Mouse (Mus musculus): ENCODE results near the gene Tex38.

Gene Tex38

GRCm38 (mm10) chr4:115767647-115768467 is 13.0 kb downstream of the Tex38 start:
- no peak for DNase-seq (ENCODE audit: low read depth)

GRCm38 (mm10) chr4:115764581-115764980 is 16.2 kb downstream of the Tex38 start:
- no peak for DNase-seq (ENCODE audit: low read depth)

DNA sequence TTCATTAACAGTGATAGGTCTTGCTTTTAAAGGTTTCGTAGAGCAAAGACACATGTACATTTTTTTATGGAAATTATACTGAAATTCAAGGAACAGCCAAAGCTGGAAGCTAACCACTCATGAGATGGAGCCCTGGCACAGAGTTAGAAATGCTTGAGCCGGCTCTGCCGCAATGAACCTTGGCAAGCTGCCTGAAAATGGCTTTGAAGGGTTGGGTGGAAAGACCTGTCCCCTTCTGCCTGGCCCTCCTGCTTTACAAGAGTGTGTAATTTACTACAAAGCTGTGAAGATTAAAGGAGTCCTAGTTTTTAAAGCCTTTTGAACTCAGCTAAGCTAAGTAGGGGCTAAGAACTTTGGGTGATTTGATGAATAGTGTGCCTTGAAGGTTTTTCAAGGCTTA is 19.6 kb downstream of the Tex38 start:
- no peak for DNase-seq (ENCODE audit: low read depth)

DNA sequence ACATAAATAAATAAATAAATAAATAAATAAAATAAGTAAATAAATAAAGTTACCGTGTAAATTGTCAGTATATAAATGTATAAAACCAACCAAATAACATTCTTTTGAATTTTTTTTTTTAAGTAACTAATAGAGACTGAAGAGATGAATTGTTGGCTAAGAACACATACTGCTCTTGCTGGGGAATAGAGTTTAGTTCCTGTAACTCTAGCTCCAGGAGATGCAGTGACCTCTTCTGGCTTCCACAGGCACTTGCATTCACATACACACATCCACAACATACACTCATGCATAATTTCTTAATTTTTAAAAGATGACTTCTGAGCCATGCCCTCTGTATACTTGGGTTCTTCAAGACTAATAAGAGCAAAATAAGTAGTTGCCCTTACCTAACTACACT is 26.0 kb downstream of the Tex38 start:
- no peak for DNase-seq (ENCODE audit: low read depth)

- DNase-seq (ENCODE audit: low read depth), result no peak
Observed at GRCm38 (mm10) chr4:115754101-115754500, 26.7 kb downstream of the Tex38 start.

GRCm38 (mm10) chr4:115749336-115749735 is 31.5 kb downstream of the Tex38 start:
- DNase-seq (ENCODE audit: low read depth), result no peak

GRCm38 (mm10) chr4:115748181-115748580 is 32.6 kb downstream of the Tex38 start:
- DNase-seq (ENCODE audit: low read depth), result no peak

GRCm38 (mm10) chr4:115743096-115743495 is 37.7 kb downstream of the Tex38 start:
- no peak for DNase-seq (ENCODE audit: low read depth)

GRCm38 (mm10) chr4:115742658-115743057 is 38.2 kb downstream of the Tex38 start:
- no peak for DNase-seq (ENCODE audit: low read depth)

DNA sequence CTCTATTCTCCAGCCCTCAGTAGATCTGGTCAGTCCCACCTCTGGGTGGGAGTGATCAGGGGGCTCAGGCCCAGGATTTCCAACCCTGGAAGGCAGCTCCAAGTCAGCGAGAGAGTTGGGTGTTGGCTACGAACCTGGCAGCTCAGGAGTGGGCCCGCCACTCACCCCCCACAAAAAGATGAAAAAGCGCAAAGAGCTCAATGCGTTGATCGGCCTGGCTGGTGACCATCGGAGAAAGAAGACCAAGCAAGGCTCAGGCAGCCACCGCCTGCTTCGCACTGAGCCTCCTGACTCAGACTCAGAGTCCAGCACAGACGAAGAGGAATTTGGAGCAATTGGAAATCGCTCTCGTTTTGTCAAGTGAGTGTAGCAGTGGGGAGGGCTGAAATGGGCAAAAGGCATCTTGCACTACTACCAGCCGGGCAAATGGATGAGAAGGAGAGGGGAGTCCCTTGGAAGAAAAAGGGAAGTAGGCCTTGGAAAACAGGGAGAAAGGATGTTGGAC is 42.3 kb downstream of the Tex38 start:
- DNase-seq (ENCODE audit: low read depth), result no peak

- DNase-seq (ENCODE audit: low read depth), result peak; percentile 90
Observed at GRCm38 (mm10) chr4:115737551-115738041, 43.2 kb downstream of the Tex38 start, which contains the start of gene Efcab14. Gene Efcab14 (plus strand): TSS chr4:115737744.

DNA sequence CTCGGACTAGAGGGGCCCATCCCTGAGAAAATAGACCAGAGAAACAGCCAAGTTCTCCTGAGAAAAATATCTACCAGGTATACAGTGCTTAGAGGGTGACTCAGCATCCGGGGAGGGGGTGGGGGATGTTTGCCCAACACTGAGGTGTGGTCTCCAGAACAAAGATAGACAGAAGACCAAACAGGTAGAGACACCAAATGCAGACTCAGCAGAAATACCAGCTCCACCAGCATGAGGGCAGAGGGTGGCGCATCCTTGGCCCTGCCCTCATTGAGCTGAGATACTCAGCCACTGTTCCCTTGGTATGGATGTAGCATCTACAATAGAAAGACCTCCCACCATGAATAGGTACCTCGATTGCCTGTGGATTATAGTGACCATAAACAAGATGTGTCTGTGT is 46.0 kb downstream of the Tex38 start:
- DNase-seq (ENCODE audit: low read depth), result no peak

DNA sequence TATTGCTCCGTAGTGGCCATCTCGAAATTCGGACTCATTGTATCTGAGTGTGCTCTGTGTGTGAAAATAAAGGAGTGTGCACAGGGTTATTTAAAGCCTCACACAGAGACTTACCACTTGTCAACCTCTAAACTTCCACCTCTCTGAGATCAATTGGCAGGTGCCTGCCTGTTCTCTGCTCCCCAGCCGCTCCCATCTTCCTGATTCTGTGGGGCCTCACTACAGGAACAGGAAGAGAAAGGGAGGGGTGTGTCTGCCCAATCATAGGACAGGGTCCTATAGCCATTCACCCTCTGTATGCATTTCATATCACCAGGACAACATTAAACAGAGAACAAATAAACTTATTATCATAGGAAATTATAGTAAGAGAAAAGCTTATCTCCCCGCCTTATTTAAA is 47.1 kb downstream of the Tex38 start:
- no peak for DNase-seq (ENCODE audit: low read depth)

- DNase-seq (ENCODE audit: low read depth), result no peak
Observed at GRCm38 (mm10) chr4:115732223-115732818, 48.5 kb downstream of the Tex38 start.

GRCm38 (mm10) chr4:115731588-115732222 is 49.1 kb downstream of the Tex38 start:
- peak; percentile 36 for DNase-seq (ENCODE audit: low read depth)

Measured in fibroblast of lung, adult 2 months (primary cell).